Mouse (Mus musculus) naive thymus-derived CD4-positive, alpha-beta T cell, adult 2 months (primary cell): ENCODE measurements around the gene Zcchc17.

Experiments
- DNase-seq: peaks from one replicate; pipeline ENCODE4 v3.0.0-alpha.2; 2011; ENCODE audit warnings: low read depth

Gene Zcchc17

GRCm38 (mm10) chr4:130283826-130284225 lies 75.9 kb downstream of the Zcchc17 start:
- no peak for DNase-seq

- DNase-seq: no peak
Measured at GRCm38 (mm10) chr4:130282856-130283255, 76.9 kb downstream of the Zcchc17 start.

- DNase-seq: no peak
Measured at GRCm38 (mm10) chr4:130279105-130279504, 80.6 kb downstream of the Zcchc17 start, which contains the start of gene Serinc2. TSS of gene Serinc2 (minus strand) at chr4:130279205.

GRCm38 (mm10) chr4:130276573-130277176 lies 83.1 kb downstream of the Zcchc17 start:
- DNase-seq: no peak

- no peak for DNase-seq
Measured at GRCm38 (mm10) chr4:130275823-130276105, 84.0 kb downstream of the Zcchc17 start.

GRCm38 (mm10) chr4:130275016-130275822 lies 84.5 kb downstream of the Zcchc17 start:
- no peak for DNase-seq

GRCm38 (mm10) chr4:130274346-130275015 lies 85.3 kb downstream of the Zcchc17 start:
- DNase-seq: no peak

GRCm38 (mm10) chr4:130273698-130274345 lies 85.9 kb downstream of the Zcchc17 start:
- DNase-seq: no peak

GRCm38 (mm10) chr4:130270611-130271347 lies 89.0 kb downstream of the Zcchc17 start:
- DNase-seq: no peak

GRCm38 (mm10) chr4:130270089-130270488 lies 89.7 kb downstream of the Zcchc17 start:
- no peak for DNase-seq

- DNase-seq: no peak
Measured at GRCm38 (mm10) chr4:130268736-130269135, 91.0 kb downstream of the Zcchc17 start.

GRCm38 (mm10) chr4:130267069-130267468 lies 92.7 kb downstream of the Zcchc17 start:
- no peak for DNase-seq

GRCm38 (mm10) chr4:130266601-130267000 lies 93.1 kb downstream of the Zcchc17 start:
- DNase-seq: no peak
